Mouse (Mus musculus): ENCODE measurements around the gene Nol8. TPM values are rescaled to one million over a fixed set of nuclear protein-coding genes. Genes with fewer than 3 reads are reported as not detected.

The Nol8 gene
- polyA plus RNA-seq (2012; rRNA removed; ENCODE audit: low replicate concordance), result 0.05 and 0.07 TPM in 2 replicates

GRCm38 (mm10) chr13:49652481-49653179 lies at the start of gene Nol8, which contains the start of gene Cenpp:
Gene Nol8 (plus strand): TSS chr13:49653078.
Gene Cenpp (minus strand): TSS chr13:49652785.

GRCm38 (mm10) chr13:49607714-49608113 lies 45.2 kb upstream of the Nol8 start, which contains the start of gene Ogn:
Gene Ogn (plus strand): TSS chr13:49608046.

GRCm38 (mm10) chr13:49681351-49682232 lies 28.7 kb downstream of the Nol8 start, which contains the start of gene Iars:
Gene Iars (plus strand): TSS chr13:49682100.

Other genes with a start within 250 kb of the Nol8 start
- gene Ippk, start 231.8 kb upstream of the Nol8 start, polyA plus RNA-seq (2012; rRNA removed; ENCODE audit: low replicate concordance), result 2.2 and 5.4 TPM in 2 replicates
- gene Tes3-ps, start 159.8 kb upstream of the Nol8 start, polyA plus RNA-seq (2012; rRNA removed; ENCODE audit: low replicate concordance), result not detected in 2 replicates
- 0.08 and 0.16 TPM in 2 replicates for gene Ecm2, start 148.3 kb upstream of the Nol8 start, polyA plus RNA-seq (2012; rRNA removed; ENCODE audit: low replicate concordance)
- gene Aspn, start 108.6 kb upstream of the Nol8 start, polyA plus RNA-seq (2012; rRNA removed; ENCODE audit: low replicate concordance), result 0.11 and 0.15 TPM in 2 replicates
- not detected in 2 replicates for gene Omd, start 70.6 kb upstream of the Nol8 start, polyA plus RNA-seq (2012; rRNA removed; ENCODE audit: low replicate concordance)
- gene Ogn, start 45.0 kb upstream of the Nol8 start, polyA plus RNA-seq (2012; rRNA removed; ENCODE audit: low replicate concordance), result 0.30 and 0.92 TPM in 2 replicates
- 0.16 and 0.38 TPM in 2 replicates for gene Cenpp, start 293 bp upstream of the Nol8 start, polyA plus RNA-seq (2012; rRNA removed; ENCODE audit: low replicate concordance)
- gene Iars, start 29.0 kb downstream of the Nol8 start, polyA plus RNA-seq (2012; rRNA removed; ENCODE audit: low replicate concordance), result 4.0 and 5.6 TPM in 2 replicates
- gene Gm30302, start 145.9 kb downstream of the Nol8 start, polyA plus RNA-seq (2012; rRNA removed; ENCODE audit: low replicate concordance), result not detected in 2 replicates